13 mouse cellular contexts compared by ENCODE assay signal in genomic region chr3:84376510-84376909, GRCm38 (mm10).
DNase-seq lines count a peak whose midpoint lies in the region; ATAC-seq lines count a peak whose summit lies in the region.
"Had no signal": no experiment of that assay in that cellular context is flagged by ENCODE, and none has a peak within 500 bp of the region (broad histone marks: within the 10 kb centered on the region; RNA-seq: fewer than 3 reads in every experiment).

No protein-coding gene starts in this region.

- H3K9me3 ChIP-seq in hindbrain, embryonic 10.5 days = no peaks in the 10 kb centered on the region
- H3K9me3 ChIP-seq in hindbrain, embryonic 11.5 days (ENCODE audit: control insufficient read depth, low read length) = no peaks in the 10 kb centered on the region
- no peaks in the 10 kb centered on the region for H3K9me3 ChIP-seq in midbrain, embryonic 12.5 days
- H3K9me3 ChIP-seq in midbrain, embryonic 14.5 days (ENCODE audit: control insufficient read depth, low read length) = no peaks in the 10 kb centered on the region
- H3K9me3 ChIP-seq: lung, embryonic 15.5 days had no signal

- ATAC-seq in hindbrain, embryonic 11.5 days (ENCODE audit: low FRiP score) = no peak
- peak; percentile 41; the same call in 1 of the 2 replicates for ATAC-seq in midbrain, embryonic 12.5 days (ENCODE audit: low FRiP score, low read depth)
- no peak; the same call in 1 of the 2 replicates for ATAC-seq in midbrain, embryonic 14.5 days (ENCODE audit: low FRiP score, low TSS enrichment)

- no peak overlapping the region for H3K9ac ChIP-seq in hindbrain, embryonic 11.5 days (ENCODE audit: low read depth, low read length)
- no peak overlapping the region for H3K9ac ChIP-seq in midbrain, embryonic 12.5 days (replicated peaks)
- no peak overlapping the region for H3K9ac ChIP-seq in midbrain, embryonic 14.5 days (replicated peaks; ENCODE audit: low read length)
- H3K9ac ChIP-seq: lung, embryonic 15.5 days had no signal

- no peaks in the 10 kb centered on the region for H3K27me3 ChIP-seq in hindbrain, embryonic 10.5 days (ENCODE audit: insufficient read depth, poor library complexity, severe bottlenecking)
- no peaks in the 10 kb centered on the region for H3K27me3 ChIP-seq in hindbrain, embryonic 11.5 days (ENCODE audit: control insufficient read depth, insufficient read depth, low read length)
- H3K27me3 ChIP-seq in midbrain, embryonic 12.5 days = no peaks in the 10 kb centered on the region
- H3K27me3 ChIP-seq in midbrain, embryonic 14.5 days (ENCODE audit: control insufficient read depth, insufficient read depth, low read length) = no peaks in the 10 kb centered on the region
- H3K27me3 ChIP-seq: CH12.LX; lung, embryonic 15.5 days had no signal

- peak; percentile 40 for DNase-seq in adrenal gland, postnatal 10 days
- DNase-seq in adrenal gland, adult 8-10 months = no peak
- DNase-seq in hindbrain, embryonic 10.5 days (ENCODE audit: low spot score) = no peak
- DNase-seq in hindbrain, embryonic 11.5 days (ENCODE audit: low spot score) = no peak
- no peak for DNase-seq in midbrain, embryonic 14.5 days
- no peak for DNase-seq in frontal cortex, postnatal 10 days (ENCODE audit: low spot score in 2 of 2)
- DNase-seq in gastrocnemius, postnatal 10 days = no peak
- DNase-seq: cerebellum, adult 9-10 months; embryo, embryonic 11 days had no signal

- H3K4me3 ChIP-seq in hindbrain, embryonic 10.5 days = no peak overlapping the region
- no peak overlapping the region for H3K4me3 ChIP-seq in hindbrain, embryonic 11.5 days (ENCODE audit: low read depth, low read length)
- H3K4me3 ChIP-seq in midbrain, embryonic 12.5 days = no peak overlapping the region
- no peak overlapping the region for H3K4me3 ChIP-seq in midbrain, embryonic 14.5 days (replicated peaks; ENCODE audit: low read depth, low read length)
- H3K4me3 ChIP-seq: erythroblast, embryonic 14.5 days; lung, embryonic 15.5 days had no signal

- H3K4me1 ChIP-seq in hindbrain, embryonic 10.5 days (replicated peaks) = peaks cover 24% of the 10 kb centered on the region
- H3K4me1 ChIP-seq in hindbrain, embryonic 11.5 days (replicated peaks; ENCODE audit: control insufficient read depth, insufficient read depth, low read length) = no peaks in the 10 kb centered on the region
- peaks cover 16% of the 10 kb centered on the region for H3K4me1 ChIP-seq in midbrain, embryonic 12.5 days
- no peaks in the 10 kb centered on the region for H3K4me1 ChIP-seq in midbrain, embryonic 14.5 days (ENCODE audit: control insufficient read depth, insufficient read depth, low read length)

- H3K36me3 ChIP-seq in hindbrain, embryonic 10.5 days = no peaks in the 10 kb centered on the region
- no peaks in the 10 kb centered on the region for H3K36me3 ChIP-seq in hindbrain, embryonic 11.5 days (ENCODE audit: control insufficient read depth, insufficient read depth, low read length)
- H3K36me3 ChIP-seq in midbrain, embryonic 12.5 days = no peaks in the 10 kb centered on the region
- H3K36me3 ChIP-seq in midbrain, embryonic 14.5 days (ENCODE audit: control insufficient read depth, insufficient read depth, low read length) = no peaks in the 10 kb centered on the region
- H3K36me3 ChIP-seq: lung, embryonic 15.5 days had no signal

- no peak overlapping the region for H3K4me2 ChIP-seq in hindbrain, embryonic 11.5 days (replicated peaks; ENCODE audit: low read depth, low read length)
- no peak overlapping the region for H3K4me2 ChIP-seq in midbrain, embryonic 12.5 days (replicated peaks)
- no peak overlapping the region for H3K4me2 ChIP-seq in midbrain, embryonic 14.5 days (ENCODE audit: low read length)
- H3K4me2 ChIP-seq: lung, embryonic 15.5 days had no signal

- H3K27ac ChIP-seq in hindbrain, embryonic 10.5 days = peak overlapping the region; percentile 37; the same call in 1 of the 2 replicates
- H3K27ac ChIP-seq in hindbrain, embryonic 11.5 days (ENCODE audit: low read depth, low read length) = no peak overlapping the region
- no peak overlapping the region for H3K27ac ChIP-seq in midbrain, embryonic 12.5 days (replicated peaks)
- no peak overlapping the region for H3K27ac ChIP-seq in midbrain, embryonic 14.5 days (replicated peaks; ENCODE audit: low read depth, low read length)
- H3K27ac ChIP-seq: lung, embryonic 15.5 days had no signal

- WGBS in hindbrain, embryonic 10.5 days = 54% methylated on average over 2 of the region's 2 CpGs
- WGBS in hindbrain, embryonic 11.5 days = 64% methylated on average over 2 of the region's 2 CpGs
- WGBS in midbrain, embryonic 12.5 days = 22% methylated on average over 2 of the region's 2 CpGs
- 44% methylated on average over 2 of the region's 2 CpGs for WGBS in midbrain, embryonic 14.5 days
